Mouse (Mus musculus) kidney, adult 2 months (tissue): Measurements from ENCODE around the gene Entr1.

Experiments
- CTCF ChIP-seq: fragments of 200-500 bp; conservative IDR thresholded peaks from 2 replicates; pipeline ENCODE4 v1.5.1; 2011; ENCODE audit warnings: low read depth, mild to moderate bottlenecking, control low read depth, low read length, moderate library complexity, mixed read lengths; ENCODE audit not compliant: insufficient read depth, insufficient read length
- POLR2A ChIP-seq: fragments of 200-500 bp; IDR thresholded peaks from one replicate; pipeline ENCODE4 v1.6.1; 2011; ENCODE audit warnings: low read depth, low read length, control low read depth

- TF ChIP-seq CTCF = no peak
- no peak for TF ChIP-seq POLR2A
Measured at GRCm38 (mm10) chr2:26399647-26400046, 10.5 kb upstream of the Entr1 start.
